Mouse (Mus musculus) retina, adult 2 months (tissue): ENCODE measurements around the gene Ngfr.
"Not testable (repeated sequence)": the region's sequence is repeated elsewhere in the genome, so short reads cannot be mapped to it uniquely, and the experiment has no call there.

Experiments used
- DNase-seq: peaks from one replicate; pipeline ENCODE4 v3.0.0-alpha.2; 2012; ENCODE audit warnings: low read depth, low spot score

Gene Ngfr

GRCm38 (mm10) chr11:95587423-95587951, at the start of gene Ngfr:
Gene Ngfr (minus strand): TSS chr11:95587735.
- no peak for DNase-seq

GRCm38 (mm10) chr11:95635030-95635429, 47.5 kb upstream of the Ngfr start:
- DNase-seq: no peak

- DNase-seq: no peak
Observed at GRCm38 (mm10) chr11:95633512-95634000, 46.0 kb upstream of the Ngfr start.

GRCm38 (mm10) chr11:95632474-95632873, 44.9 kb upstream of the Ngfr start:
- no peak for DNase-seq

DNA sequence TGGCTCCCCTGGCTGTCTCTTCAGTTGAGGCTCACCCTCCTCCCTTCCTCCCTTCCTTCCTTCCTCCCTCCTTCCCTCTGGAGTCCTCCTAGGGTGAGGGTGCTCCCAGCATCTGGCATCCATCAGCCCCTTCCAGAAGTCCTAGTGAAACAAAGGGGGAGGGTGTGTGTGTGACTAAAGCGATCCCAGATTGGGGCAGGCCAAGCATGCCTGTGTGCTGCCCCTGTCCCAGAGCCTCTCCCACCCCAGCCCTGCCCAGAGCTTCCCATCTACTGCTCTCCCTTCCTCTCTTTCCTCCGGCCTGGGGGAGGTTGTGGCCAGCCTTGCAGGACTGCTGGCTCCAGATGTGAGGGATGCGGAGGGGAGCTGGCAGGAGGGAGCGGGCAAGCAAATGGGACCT, 43.8 kb upstream of the Ngfr start:
- DNase-seq: no peak

DNA sequence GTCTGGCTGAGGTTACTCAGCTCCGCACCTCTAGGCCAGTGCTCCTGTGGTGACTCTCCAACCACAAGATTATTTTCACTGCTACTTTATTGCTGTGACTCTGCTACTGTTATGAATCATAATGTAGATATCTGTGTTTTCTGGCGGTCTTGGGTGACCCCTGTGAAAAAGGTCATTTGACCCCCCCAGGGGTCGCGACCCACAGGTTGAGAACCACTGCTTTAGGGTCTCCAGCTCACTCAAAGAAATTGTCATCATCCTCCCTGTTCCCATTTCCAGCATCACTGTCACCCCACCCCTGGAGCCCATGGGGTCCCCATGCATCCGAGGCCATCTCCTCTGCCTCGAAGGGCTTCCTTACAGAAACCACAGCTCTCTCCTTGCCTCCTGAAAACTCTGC, 43.0 kb upstream of the Ngfr start:
- DNase-seq: no peak

DNA sequence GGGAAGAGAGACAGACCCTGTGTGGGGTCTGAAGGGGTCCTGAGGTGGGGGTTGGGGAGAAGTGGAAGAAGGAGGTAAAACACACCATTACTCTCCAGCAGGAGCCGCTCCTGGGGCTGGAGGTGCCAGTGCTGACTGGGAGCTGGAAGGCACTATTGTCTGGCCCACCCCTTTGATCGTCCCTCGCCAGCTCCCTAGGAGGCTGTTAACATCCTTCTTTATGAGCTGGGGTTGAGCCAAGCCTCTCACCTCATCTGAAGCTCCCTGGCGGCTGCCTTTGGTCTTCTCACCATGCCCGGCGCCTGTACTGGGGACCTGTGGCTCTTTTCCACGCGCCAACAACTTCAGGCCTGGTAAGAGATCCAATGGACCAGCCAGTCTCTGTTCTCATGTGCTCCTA, 34.9 kb upstream of the Ngfr start:
- no peak for DNase-seq

- no peak for DNase-seq
Observed at GRCm38 (mm10) chr11:95621541-95622130, 34.1 kb upstream of the Ngfr start.

GRCm38 (mm10) chr11:95621010-95621409, 33.5 kb upstream of the Ngfr start:
- peak; percentile 28 for DNase-seq

DNA sequence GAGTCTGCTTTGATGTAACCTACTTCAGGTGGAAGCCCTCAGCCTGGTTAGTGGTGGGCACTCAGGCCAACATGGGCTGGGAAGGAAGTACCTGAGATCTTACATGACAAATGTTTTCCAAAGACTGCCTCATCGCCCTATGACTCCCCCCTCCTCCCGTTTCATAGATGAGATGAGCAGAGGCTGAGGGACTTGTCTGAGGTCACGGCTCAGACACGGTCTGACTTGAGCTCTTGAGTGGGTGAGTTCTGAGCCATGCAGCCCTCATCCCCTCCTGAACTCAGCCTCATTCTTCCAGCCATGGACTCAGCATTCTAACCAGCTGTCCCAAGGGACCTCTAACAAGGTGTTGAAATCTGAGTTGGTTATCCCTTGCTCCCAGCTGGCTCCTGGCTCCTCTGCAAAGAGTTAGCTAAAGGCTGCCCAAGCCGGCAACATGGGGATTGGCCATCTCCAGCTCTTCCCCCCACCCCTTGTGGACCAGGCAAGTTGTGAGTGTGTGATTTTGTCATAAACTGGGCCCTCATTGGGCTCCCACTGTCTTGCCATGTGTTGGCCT, 32.4 kb upstream of the Ngfr start:
- DNase-seq: no peak

GRCm38 (mm10) chr11:95619081-95619480, 31.5 kb upstream of the Ngfr start:
- no peak for DNase-seq

- no peak for DNase-seq
Observed at GRCm38 (mm10) chr11:95617785-95618465, 30.4 kb upstream of the Ngfr start.

GRCm38 (mm10) chr11:95614739-95615138, 27.2 kb upstream of the Ngfr start:
- DNase-seq: no peak

DNA sequence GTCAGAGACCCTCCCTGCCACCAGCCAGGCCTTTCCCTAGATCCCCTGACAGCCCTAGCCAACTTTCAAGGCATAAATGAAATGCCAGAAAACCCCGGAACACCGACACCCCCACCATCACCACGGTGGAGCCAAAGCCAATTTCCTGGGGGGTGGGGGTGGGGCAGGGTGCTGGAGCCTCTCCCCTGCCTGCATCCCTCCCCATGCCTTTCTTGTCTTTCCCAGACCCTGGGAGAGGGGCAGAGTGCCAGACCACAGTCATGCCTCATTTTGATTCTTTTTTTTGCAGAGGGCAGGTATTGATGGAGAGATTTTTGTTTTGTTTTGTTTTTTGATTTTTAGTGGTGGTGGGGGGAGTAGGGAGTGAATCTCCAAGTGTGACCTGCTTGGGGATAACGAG, 23.7 kb upstream of the Ngfr start:
- DNase-seq: no peak

GRCm38 (mm10) chr11:95610391-95610902, 22.9 kb upstream of the Ngfr start:
- no peak for DNase-seq

DNA sequence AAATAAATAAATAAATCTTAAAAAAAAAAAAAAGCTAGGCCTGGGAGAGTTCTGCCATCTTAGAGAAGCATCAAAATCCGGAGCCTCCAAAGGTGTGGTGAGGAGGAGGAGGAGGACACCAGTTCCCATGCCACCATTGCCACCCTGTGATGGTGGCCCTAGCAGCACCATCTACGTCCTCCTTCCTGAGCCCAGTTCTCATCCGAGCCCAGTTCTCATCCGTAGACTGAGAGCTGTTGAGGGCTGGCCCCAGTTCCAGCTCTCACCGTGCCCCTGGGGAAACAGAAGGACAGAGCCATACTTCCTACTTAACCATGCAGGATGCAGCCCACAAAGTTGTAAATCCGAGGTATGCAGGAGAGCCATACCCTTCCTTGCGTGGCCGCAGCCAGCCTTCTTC, 22.4 kb upstream of the Ngfr start:
- DNase-seq: no peak

DNA sequence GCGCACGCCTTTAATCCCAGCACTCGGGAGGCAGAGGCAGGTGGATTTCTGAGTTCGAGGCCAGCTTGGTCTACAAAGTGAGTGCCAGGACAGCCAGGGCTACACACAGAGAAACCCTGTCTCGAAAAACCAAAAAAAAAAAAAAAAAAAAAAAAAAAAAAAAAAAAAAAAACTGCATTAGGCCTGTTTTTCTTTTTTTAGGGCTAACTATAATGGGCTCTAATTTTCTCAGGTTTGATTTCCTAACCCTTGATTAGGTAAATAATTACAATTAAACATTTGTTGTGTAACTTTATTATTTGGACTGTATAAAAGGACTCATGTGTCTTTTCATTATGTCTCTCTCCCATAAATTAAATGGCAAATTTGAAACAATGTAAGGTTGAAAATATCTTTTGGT, 19.8 kb upstream of the Ngfr start:
- not testable (repeated sequence) for DNase-seq

GRCm38 (mm10) chr11:95598214-95599062, 10.9 kb upstream of the Ngfr start:
- DNase-seq: no peak

- no peak for DNase-seq
Observed at GRCm38 (mm10) chr11:95597741-95598140, 10.2 kb upstream of the Ngfr start.

DNA sequence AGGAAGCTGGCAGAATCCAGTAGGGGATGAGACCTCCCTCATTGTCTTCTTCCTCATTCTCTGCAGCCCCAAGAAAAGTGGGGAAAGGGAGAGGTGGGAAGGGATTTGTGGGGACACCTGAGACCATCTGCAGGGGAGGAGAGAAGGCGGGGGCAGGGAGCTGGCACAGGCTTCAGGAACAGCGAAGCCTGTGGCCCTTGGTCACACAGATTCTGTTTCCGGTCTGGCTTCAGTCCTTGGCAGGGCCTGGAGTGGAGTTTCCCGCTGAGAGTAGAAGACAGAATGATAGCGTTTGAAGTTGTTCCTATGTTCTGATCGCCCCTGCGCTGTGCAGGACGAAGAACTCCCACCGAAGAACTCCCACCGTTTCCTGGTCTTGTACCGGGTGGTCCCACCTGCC, 9.2 kb upstream of the Ngfr start:
- DNase-seq: no peak

DNA sequence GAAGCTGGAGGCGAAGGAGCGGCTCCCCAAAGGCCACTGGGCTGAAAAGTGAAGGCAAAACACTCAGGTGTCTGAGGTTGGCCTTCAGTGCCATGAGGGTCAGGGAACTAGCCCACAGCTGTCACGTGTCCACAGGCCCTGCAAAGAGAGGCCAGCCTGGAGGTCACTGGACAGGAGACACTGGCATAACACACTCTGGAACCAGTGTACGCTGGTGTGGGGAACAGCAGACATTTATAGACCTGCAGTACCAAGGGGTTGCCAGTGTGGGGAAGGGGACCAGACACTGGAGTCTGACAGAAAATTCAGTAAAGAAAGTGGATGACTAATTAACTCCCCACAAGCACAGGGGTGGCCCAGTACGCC, 8.6 kb upstream of the Ngfr start:
- DNase-seq: no peak
